Mouse (Mus musculus) granulocyte monocyte progenitor cell, adult 5-6 weeks (primary cell): ENCODE results near the gene Zfp9. TPM values are rescaled to one million over a fixed set of nuclear protein-coding genes. Genes with fewer than 3 reads are reported as not detected.

Source experiments
- ATAC-seq: replicated peaks from 2 replicates; pipeline ENCODE4 v1.8.0; 2016; ENCODE audit warnings: mild to moderate bottlenecking, moderate TSS enrichment, inconsistent platforms; ENCODE audit not compliant: poor library complexity, severe bottlenecking
- total RNA-seq, 2 experiments: library from RNA; stranded (forward) in 1 of 2; stranded (reverse) in 1 of 2; fragments of 200-712, 200-1000 nt in 1 of 2; fragments of >200 nt in 1 of 2; fragmentation: Nextera tagmentation in 1 of 2; gene quantifications; 2 replicates each; pipeline ENCODE4 v1.2.3; 2014 to 2017

The Zfp9 gene
- total RNA-seq (2014; fragmentation: Nextera tagmentation) (not detected in 2 replicates), total RNA-seq (2017) (not detected in 2 replicates)

DNA sequence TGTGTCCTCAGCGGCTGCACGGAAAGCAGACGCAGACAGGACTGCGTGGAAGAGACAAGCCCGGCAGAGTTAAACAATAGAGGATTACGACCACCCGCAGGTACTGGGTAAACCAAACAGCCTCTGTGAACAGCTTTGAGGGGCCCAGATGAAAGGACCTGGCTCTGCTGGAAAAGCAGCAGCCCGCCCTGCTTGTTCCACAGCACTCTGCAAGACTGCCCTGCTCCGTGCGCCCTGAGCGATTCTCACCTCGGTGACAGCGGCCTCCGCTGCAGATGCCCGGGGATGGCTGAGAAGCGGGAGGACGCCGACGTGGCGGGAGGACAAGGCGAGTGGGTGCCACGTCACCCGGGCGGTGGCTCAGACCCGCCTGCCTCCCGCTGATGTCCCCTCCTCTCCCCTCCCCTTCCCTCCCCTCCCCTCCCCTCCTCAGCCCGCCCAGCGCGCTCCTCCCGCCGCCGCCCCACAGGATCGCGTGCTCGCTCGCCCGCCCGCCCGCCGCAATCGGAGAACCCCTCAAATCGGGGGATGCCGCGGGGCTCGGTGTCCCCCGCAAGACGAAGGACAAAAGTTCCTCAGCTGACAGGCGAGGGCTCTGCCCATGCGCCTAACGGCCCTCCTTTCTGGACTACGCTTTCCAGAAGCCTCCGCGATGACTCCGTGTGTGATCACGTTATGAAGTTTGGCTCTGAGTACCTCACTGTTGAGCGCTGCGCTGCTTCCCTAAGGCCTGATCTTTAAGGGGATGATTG is at the start of gene Zfp9:
TSS of gene Zfp9 (minus strand) at position 364 of the 752 bp plus-strand sequence.
- peak; percentile 92 for ATAC-seq

DNA sequence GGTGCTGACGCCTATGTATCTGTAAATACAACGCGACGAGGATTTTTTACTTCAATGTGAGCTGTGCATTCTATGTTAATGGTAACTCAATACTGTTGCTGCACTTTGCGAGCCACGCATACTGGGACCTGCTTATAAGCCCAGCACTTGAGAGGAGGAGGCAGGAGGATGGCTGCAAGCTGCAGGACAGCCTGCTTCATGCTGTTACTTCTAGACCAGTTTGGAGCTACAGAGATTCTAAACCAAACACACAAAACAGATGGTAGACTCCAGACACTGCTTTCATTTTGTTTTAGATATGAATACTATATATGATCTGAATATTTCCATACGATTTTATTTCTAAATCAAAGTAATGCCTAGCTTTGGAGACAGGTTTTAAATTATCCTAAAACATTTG is 41.5 kb upstream of the Zfp9 start:
- ATAC-seq: no peak

DNA sequence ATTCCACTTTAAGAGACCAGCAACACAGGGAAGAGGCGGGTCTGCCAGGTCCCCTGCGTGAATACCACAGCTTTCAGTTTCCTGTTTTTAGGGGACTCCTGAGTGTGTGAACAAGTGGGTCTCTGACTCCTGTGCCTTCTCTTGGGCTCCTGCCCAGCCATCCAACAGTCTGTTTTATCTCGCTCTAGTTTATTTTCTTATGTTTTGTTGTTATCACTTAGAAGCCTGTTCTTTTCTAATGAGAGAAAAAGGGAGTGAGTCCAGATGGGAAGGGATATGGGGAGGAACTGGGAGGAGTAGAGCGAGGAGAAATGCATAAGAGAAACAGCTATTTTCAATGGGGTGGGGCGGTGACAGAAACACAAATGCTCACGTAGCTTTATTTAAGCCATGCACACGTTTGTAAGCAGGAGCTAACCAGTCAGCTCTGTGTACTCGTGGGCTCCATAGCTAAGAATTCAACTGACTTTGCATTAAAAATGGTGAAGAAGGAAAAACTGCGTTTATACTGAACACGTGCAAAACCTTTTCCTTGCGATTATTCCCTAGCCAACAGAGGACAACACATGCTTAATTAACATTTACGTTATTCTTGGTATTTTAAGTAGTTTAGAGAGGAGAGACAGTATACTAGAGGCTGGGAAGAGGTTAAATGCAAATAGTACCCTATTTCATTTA is 34.4 kb upstream of the Zfp9 start:
- ATAC-seq: no peak

DNA sequence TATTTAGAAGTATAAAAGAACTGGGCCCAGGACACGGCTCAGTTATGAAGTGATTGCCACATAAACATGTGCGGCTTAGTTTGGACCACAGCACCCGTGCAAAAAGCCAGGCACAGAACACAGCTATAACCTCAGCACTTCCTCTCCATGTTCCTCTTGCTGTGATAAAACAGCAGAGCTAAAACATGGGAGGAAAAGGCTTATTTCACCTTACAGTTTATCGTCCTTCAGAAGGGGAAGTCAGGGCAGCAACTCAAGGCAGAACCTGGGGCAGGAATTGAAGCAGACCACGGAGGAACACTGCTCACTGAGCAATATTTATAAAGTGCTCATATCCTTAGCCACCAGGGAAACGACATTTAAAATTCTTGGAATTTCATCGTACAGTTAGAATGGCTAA is 19.9 kb upstream of the Zfp9 start:
- ATAC-seq: no peak

DNA sequence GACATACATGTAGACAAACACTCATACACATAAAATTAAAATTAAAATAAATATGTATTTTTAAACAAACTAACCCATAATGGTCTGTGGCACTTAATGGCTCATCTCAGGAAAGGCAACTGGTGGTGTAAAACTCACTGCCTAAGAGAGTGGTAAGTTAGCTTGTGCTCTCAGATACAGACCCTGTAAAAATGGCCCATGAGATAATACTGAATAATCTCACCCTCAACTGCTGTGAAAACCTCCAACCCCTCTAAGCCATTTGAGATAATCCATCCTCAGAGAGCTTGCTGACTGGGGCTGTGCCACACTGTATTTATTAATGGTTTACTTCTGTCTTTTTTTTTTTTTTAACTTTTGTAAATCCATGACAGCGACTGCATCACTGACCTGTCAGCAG is 3.0 kb upstream of the Zfp9 start:
- ATAC-seq: no peak

DNA sequence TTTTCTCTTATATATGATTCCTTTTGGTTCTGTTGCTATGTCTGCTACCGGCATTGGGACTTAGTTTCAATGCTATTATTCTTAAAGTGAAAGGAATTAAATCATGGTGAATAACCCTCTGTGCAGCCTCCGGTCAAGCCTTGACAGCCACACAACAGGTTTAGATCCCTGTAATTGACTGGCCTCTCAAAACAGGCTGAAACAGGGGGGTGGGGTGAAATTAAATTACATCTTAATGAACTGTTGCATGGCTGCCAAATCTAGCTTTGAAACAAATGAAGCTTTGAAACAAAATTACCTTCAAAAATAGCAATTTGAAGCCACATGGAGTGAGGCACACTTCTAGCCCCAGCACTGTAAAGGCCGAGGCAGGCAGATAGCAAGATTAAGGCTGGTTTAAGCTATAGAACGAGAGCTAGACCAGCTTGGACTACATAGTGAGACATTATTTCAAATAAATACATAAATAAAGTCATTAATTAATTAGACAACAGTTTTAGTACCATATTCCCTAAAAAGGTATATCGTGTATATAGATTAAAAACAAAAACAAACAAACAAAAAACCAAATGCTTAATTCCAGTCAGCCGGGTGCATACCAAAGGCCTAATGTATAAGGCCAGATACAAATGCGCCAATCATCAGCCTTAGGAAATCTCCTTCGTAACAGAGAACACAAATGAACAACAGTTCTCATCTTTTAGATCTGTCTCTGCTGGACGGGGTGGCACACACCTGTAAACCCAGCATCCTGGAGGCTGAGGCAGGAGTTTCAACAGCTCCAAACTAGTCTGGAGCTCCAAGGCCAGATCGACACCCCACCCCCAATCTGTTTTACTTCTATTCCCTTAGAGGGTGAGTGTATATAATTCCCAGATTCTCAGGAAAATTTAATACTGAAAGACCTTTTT is 990 bp downstream of the Zfp9 start:
- no peak for ATAC-seq

DNA sequence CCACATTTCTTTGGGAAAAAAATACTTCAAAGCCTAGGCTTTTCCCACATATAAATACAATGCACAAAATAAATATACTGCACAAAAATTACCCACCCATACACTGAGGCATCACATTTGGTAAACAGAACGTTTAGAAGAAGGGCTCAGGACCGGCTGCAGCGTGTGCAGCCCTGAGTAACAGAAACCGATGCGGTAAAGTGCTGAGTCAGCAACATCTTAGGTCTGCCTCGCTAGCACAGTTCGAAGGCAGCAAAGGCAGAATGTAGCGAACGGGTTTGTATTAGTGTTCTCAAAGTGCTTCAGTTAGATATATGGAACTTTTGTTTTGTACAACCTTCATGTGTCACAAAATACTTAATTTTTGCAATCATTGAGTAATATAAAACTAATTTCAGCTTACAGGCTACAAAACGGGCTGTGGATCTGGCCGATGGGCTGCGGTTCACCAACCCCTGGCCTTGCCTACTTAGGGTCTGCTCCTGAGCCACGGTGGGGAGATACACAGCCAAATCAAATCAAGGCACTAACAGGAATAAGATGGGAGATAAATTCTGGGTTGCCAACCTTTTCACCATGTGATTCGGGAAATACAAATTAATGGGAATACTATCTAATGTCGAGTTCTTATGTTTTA is 16.9 kb downstream of the Zfp9 start:
- no peak for ATAC-seq

DNA sequence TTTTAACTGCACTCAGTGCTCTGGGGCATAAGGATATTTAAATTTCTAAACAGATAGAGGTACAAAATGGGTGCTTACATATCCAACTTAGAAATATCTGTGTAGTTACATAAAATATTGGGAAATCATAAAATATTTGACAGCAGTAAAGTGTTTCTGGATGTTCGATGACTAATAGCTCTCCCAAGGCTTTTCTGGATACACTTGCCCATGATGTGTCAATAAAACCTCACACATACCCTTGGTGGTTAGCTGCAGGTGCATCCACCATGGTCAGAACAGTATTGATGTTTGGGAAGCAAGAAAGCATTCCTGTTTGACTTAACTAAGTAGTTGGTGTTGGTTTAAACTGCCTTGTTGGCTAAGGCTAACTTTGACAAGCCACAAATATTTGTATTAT is 21.4 kb downstream of the Zfp9 start:
- no peak for ATAC-seq

DNA sequence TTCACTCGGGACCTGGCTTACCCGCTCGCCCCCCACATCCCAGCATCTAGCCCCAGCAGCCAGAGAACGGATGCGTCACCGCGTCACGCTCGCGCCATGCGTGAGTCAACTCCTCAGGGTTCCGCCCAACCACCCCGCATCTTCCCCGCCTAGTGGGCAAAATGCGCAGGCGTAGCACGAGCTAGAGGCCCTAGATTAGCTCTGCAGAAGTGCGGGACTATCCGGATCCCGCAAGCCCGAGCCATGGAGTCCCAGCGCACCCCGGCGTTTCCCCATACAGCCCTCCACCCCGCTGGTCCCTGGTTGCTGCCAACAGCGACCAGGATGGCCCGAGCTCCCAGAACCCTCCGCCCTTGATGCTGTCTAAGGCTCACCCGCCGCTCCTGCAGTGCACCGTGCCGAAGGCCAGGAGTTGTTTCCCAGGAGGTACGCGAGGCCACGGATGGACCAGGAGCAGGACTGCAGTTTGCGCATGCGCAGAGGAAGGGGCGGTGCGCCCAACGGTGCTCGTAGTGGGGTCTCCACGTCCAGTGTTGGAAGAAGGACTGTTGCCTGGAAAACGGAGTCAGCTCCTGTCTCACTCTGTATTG is 24.0 kb downstream of the Zfp9 start, which contains the start of gene Zfp248:
TSS of gene Zfp248 (minus strand) at position 487 of the 590 bp plus-strand sequence.
- peak; percentile 99 for ATAC-seq

DNA sequence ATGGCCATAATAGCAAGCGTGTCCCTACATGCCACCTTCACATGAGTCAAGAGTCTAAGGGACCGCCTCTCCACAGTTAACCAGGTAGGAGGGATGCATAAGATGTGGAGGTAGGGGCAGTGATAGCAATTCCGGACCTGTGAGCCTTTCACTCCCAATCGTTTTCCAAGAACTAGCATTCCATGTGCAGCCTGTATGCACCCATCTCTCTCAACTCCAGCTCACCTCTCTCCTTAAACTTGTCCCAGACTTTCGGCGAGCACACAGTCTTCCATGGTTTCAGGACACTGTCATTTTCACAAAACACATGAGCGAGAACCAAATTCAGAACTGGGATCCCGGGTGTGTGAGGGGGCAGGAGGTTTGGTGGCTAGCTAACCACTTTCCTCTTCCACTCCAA is 24.7 kb downstream of the Zfp9 start:
- ATAC-seq: no peak

DNA sequence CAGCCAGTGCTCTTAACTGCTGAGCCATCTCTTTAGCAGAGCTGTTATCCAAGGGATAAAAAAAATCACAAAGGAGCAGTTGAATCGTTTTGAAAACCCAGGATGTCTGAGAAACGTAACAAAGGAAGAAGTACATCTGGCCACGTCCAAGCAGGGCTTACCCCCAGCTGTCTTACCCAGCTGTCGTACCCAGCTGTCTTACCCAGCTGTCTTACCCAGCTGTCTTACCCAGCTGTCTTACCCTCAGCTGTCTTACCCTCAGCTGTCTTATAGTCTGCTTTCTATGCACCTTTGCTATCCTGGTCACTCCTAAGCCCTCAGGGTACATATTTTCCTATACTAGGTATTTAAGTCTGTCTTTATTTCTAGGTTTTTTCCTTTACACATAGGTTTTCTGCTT is 47.6 kb downstream of the Zfp9 start:
- no peak for ATAC-seq

DNA sequence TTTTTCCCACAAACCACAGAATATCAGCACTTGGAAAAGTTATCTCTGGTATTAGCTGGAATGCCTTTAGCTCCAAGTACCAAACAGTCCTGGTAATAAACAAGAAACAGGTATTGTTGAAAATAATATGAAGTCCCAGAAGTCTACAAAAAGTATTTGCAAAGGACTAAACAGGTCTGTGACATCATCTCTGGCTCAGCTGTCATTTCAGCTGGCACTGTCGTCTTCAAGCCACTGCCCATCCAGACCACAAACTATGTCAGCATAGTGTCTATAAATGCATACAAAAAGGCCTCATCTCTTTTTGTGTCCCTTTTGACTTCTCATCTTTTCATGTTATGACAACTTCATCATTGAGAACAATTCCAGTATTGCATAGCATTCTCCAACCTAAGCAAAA is 52.5 kb downstream of the Zfp9 start:
- ATAC-seq: no peak

DNA sequence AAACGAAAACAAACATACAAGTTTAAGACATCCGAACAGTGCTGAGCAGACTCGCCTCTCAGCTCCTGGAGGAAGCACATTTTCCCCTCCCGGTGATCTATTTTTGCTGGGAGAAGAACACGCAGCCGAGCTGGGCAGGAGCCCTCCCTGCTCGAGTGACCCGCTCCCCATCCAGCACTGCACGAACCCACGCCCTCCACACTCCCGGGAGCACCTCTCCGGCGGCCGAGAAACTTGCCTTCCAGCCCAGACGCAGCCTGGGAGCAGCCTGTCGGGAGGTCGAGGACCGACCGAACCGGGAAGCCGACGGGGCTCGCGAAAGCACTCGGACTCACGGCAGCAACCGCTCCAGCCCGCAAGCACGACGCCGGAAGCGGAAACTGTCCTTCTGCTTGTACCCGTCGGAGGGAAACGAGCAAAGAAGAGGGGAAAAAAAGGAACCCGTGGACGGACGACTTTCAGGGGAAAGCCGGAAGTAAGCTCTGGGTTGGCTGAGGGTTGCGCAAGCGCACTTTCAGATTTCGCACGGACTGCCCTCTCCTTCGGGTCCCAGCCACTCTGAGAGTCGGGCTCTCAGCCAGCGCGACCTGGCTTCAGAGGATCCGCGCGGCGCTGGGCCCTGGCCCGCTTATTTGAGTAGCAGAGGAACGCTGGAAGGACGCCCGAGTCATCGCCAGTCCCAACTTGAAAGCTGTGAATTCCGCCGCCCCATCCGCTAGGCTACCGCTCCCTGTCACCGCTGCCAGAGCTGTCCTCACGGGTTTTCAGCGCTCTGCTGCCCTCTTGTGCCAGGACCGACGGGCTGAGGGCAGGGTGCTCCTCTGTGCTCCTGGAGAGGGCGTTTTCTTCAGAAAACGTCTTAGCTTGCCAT is 59.8 kb downstream of the Zfp9 start, which contains the start of gene Bms1:
TSS of gene Bms1 (minus strand) at position 425 of the 871 bp plus-strand sequence.
- ATAC-seq: peak; percentile 95

Other genes with a start within 250 kb of the Zfp9 start
- gene Bms1, start 59.8 kb downstream of the Zfp9 start, total RNA-seq (2014; fragmentation: Nextera tagmentation): 31.9 and 41.6 TPM in 2 replicates
- 85.1 and 88.5 TPM in 2 replicates for gene Bms1, start 59.8 kb downstream of the Zfp9 start, total RNA-seq (2017)
- gene Zfp248, start 23.8 kb downstream of the Zfp9 start, total RNA-seq (2014; fragmentation: Nextera tagmentation): 3.5 and 5.4 TPM in 2 replicates
- gene Zfp248, start 23.8 kb downstream of the Zfp9 start, total RNA-seq (2017): 0.56 and 0.93 TPM in 2 replicates
- gene Ankrd26, start 82.9 kb upstream of the Zfp9 start, total RNA-seq (2014; fragmentation: Nextera tagmentation): 9.8 and 13.5 TPM in 2 replicates
- gene Ankrd26, start 82.9 kb upstream of the Zfp9 start, total RNA-seq (2017): 14.4 and 17.8 TPM in 2 replicates